13 mouse cellular contexts compared by ENCODE assay signal in genomic region chr13:101759281-101759871, GRCm38 (mm10). TPM values are rescaled to one million over a fixed set of nuclear protein-coding genes. Genes with fewer than 3 reads are reported as not detected.
A peak's percentile ranks its signal among the peaks of the same experiment; 100 is the strongest.
DNase-seq lines count a peak whose midpoint lies in the region; ATAC-seq lines count a peak whose summit lies in the region.
"Had no signal": no experiment of that assay in that cellular context is flagged by ENCODE, and none has a peak within 500 bp of the region (broad histone marks: within the 10 kb centered on the region; RNA-seq: fewer than 3 reads in every experiment).

No protein-coding gene starts in this region.

- H3K4me1 ChIP-seq in forebrain, embryonic 10.5 days = peaks cover 71% of the 10 kb centered on the region
- peaks cover 50% of the 10 kb centered on the region for H3K4me1 ChIP-seq in forebrain, embryonic 12.5 days
- H3K4me1 ChIP-seq in lung, embryonic 15.5 days = peaks cover 75% of the 10 kb centered on the region
- H3K4me1 ChIP-seq in embryonic facial prominence, embryonic 15.5 days = peaks cover 69% of the 10 kb centered on the region
- H3K4me1 ChIP-seq in midbrain, embryonic 16.5 days (ENCODE audit: control insufficient read depth, insufficient read depth, low read length) = peaks cover 32% of the 10 kb centered on the region

- no peak overlapping the region for H3K4me3 ChIP-seq in forebrain, embryonic 10.5 days
- no peak overlapping the region for H3K4me3 ChIP-seq in forebrain, embryonic 12.5 days (replicated peaks)
- no peak overlapping the region for H3K4me3 ChIP-seq in lung, embryonic 15.5 days
- H3K4me3 ChIP-seq in embryonic facial prominence, embryonic 15.5 days (replicated peaks) = no peak overlapping the region
- no peak overlapping the region for H3K4me3 ChIP-seq in midbrain, embryonic 16.5 days (ENCODE audit: low read depth, low read length)
- H3K4me3 ChIP-seq: erythroblast, embryonic 14.5 days; hindbrain, embryonic 10.5 days had no signal

- no peak for DNase-seq in forebrain, embryonic 10.5 days (ENCODE audit: extremely low spot score, low spot score)
- no peak for DNase-seq in lung, postnatal 4 days
- DNase-seq in gastrocnemius, postnatal 25 days = no peak
- DNase-seq in ovary, postnatal 36 days (ENCODE audit: low spot score) = no peak
- DNase-seq: cerebellum, adult 8-10 months; kidney, postnatal 25 days; left cerebral cortex, postnatal 4 days had no signal

- no peak overlapping the region for H3K9ac ChIP-seq in forebrain, embryonic 12.5 days
- H3K9ac ChIP-seq in lung, embryonic 15.5 days = no peak overlapping the region
- H3K9ac ChIP-seq in embryonic facial prominence, embryonic 15.5 days = no peak overlapping the region
- no peak overlapping the region for H3K9ac ChIP-seq in midbrain, embryonic 16.5 days (ENCODE audit: low read depth, low read length)

- H3K36me3 ChIP-seq in forebrain, embryonic 10.5 days (replicated peaks) = peaks cover 24% of the 10 kb centered on the region
- H3K36me3 ChIP-seq in forebrain, embryonic 12.5 days (replicated peaks) = peaks cover 9% of the 10 kb centered on the region
- H3K36me3 ChIP-seq in lung, embryonic 15.5 days = peaks cover 22% of the 10 kb centered on the region; the same call in 1 of the 2 replicates
- H3K36me3 ChIP-seq in embryonic facial prominence, embryonic 15.5 days = peaks cover 21% of the 10 kb centered on the region
- peaks cover 3% of the 10 kb centered on the region; the same call in 1 of the 2 replicates for H3K36me3 ChIP-seq in midbrain, embryonic 16.5 days (ENCODE audit: control insufficient read depth, insufficient read depth, low read length)

- H3K27me3 ChIP-seq in forebrain, embryonic 10.5 days (ENCODE audit: poor library complexity, severe bottlenecking) = 0 out of 2 replicates have a peak, but pooled peaks cover 4% of the 10 kb centered on the region
- H3K27me3 ChIP-seq in forebrain, embryonic 12.5 days = peaks cover 26% of the 10 kb centered on the region
- no peaks in the 10 kb centered on the region for H3K27me3 ChIP-seq in lung, embryonic 15.5 days
- no peaks in the 10 kb centered on the region for H3K27me3 ChIP-seq in embryonic facial prominence, embryonic 15.5 days
- H3K27me3 ChIP-seq in midbrain, embryonic 16.5 days (ENCODE audit: control insufficient read depth, insufficient read depth, low read depth, low read length) = no peaks in the 10 kb centered on the region

- no peak overlapping the region for H3K4me2 ChIP-seq in forebrain, embryonic 12.5 days
- no peak overlapping the region; the same call in 1 of the 2 replicates for H3K4me2 ChIP-seq in lung, embryonic 15.5 days
- no peak overlapping the region for H3K4me2 ChIP-seq in embryonic facial prominence, embryonic 15.5 days (replicated peaks)
- peak overlapping the region; percentile 9; the same call in 1 of the 2 replicates for H3K4me2 ChIP-seq in midbrain, embryonic 16.5 days (ENCODE audit: low read length)

- no peaks in the 10 kb centered on the region for H3K9me3 ChIP-seq in forebrain, embryonic 10.5 days
- H3K9me3 ChIP-seq in forebrain, embryonic 12.5 days = no peaks in the 10 kb centered on the region
- no peaks in the 10 kb centered on the region for H3K9me3 ChIP-seq in lung, embryonic 15.5 days
- no peaks in the 10 kb centered on the region for H3K9me3 ChIP-seq in embryonic facial prominence, embryonic 15.5 days (replicated peaks)
- H3K9me3 ChIP-seq in midbrain, embryonic 16.5 days (replicated peaks; ENCODE audit: control insufficient read depth, low read length, poor library complexity, severe bottlenecking) = no peaks in the 10 kb centered on the region
- H3K9me3 ChIP-seq: hindbrain, embryonic 10.5 days had no signal

- H3K27ac ChIP-seq in forebrain, embryonic 10.5 days = peak overlapping the region; percentile 8; the same call in 1 of the 2 replicates
- H3K27ac ChIP-seq in forebrain, embryonic 12.5 days = no peak overlapping the region
- H3K27ac ChIP-seq in lung, embryonic 15.5 days = peak overlapping the region; percentile 63
- peak overlapping the region; percentile 31 for H3K27ac ChIP-seq in embryonic facial prominence, embryonic 15.5 days (replicated peaks)
- no peak overlapping the region for H3K27ac ChIP-seq in midbrain, embryonic 16.5 days (ENCODE audit: low read length)

- 32% methylated on average over 3 of the region's 3 CpGs for WGBS in forebrain, embryonic 10.5 days
- WGBS in forebrain, embryonic 12.5 days = 17% methylated on average over 3 of the region's 3 CpGs
- WGBS in lung, embryonic 15.5 days = 20% methylated on average over 3 of the region's 3 CpGs
- WGBS in embryonic facial prominence, embryonic 15.5 days = 28% methylated on average over 3 of the region's 3 CpGs
- WGBS in midbrain, embryonic 16.5 days = 12% methylated on average over 3 of the region's 3 CpGs

- no peak for ATAC-seq in forebrain, embryonic 12.5 days (ENCODE audit: low FRiP score)
- no peak for ATAC-seq in lung, embryonic 15.5 days (ENCODE audit: borderline replicate concordance, extremely low read depth, low FRiP score, low TSS enrichment)
- ATAC-seq in embryonic facial prominence, embryonic 15.5 days (ENCODE audit: insufficient number of reproducible peaks, low FRiP score, low TSS enrichment, low read depth) = no peak
- 0 out of 2 replicates have a peak, but pooled peaks have one; percentile 18 for ATAC-seq in midbrain, embryonic 16.5 days

RNA-seq across cellular contexts. Expression of gene Pik3r1, which starts 8.6 kb away (rescaled TPM):
- polyA plus RNA-seq in forebrain, embryonic 10.5 days (2016; fragmentation: Nextera tagmentation; extraction: Ambion mirVana) = 11.5 and 12.5 TPM in 2 replicates
- 20.4 and 22.6 TPM in 2 replicates for polyA plus RNA-seq in forebrain, embryonic 12.5 days (2016; fragmentation: Nextera tagmentation; extraction: Ambion mirVana)
- 22.8 and 28.6 TPM in 2 replicates for polyA plus RNA-seq in lung, embryonic 15.5 days (2015; fragmentation: Nextera tagmentation; extraction: Ambion mirVana)
- 44.7 and 46.0 TPM in 2 replicates for polyA plus RNA-seq in embryonic facial prominence, embryonic 15.5 days (2015; fragmentation: Nextera tagmentation; extraction: Ambion mirVana)
- 45.7 and 49.1 TPM in 2 replicates for polyA plus RNA-seq in midbrain, embryonic 16.5 days (2015; fragmentation: Nextera tagmentation; extraction: Ambion mirVana)
- total RNA-seq in gastrocnemius, postnatal 25 days (2021) = 10 to 100 TPM; 25.4 to 27.0 TPM

Comparison
In these comparisons a context has a peak if more than half of its experiments do, and no peak if none do; other contexts are left out.
1. H3K27ac ChIP-seq: peak in forebrain, embryonic 10.5 days (single experiment), lung, embryonic 15.5 days (single experiment) and embryonic facial prominence, embryonic 15.5 days (single experiment); none in forebrain, embryonic 12.5 days (single experiment) and midbrain, embryonic 16.5 days (single experiment).